ENCODE assay signal across 10 mouse cellular contexts in the genomic region with DNA sequence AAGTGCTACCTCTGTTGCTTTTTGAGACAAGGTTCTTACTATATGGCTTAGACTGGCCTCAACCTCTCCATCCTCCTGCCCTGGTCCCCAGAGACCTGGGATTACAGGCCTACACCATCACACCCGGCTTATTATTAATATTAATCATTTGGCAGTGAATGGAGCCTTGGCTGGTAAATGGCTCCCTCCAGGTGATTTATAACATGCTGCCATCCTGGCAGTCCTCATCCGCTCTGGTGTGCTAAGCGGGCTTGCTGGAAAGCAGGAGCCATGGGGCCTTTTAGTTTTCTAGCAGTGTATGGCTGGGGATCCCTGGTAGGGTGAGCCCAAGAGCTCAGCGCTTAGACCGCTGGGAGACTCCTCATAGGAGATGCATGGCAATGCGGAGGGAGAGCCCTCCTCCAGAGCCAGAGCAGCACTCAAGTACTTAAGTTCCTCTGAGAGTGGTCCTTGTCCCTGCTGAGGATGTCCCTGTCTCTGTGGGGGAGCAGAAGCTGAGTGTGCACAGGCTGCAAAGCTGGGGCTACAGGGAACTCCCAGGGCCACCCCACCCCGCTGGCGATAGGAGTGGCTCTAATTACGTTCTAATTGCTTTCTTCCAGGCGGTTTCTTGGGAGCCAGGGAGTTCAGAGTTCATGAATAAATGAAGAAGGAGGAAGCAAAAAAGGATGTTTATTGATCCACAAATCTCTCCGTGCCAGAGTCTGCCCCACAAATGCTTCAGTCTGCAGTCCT. TPM values are rescaled to one million over a fixed set of nuclear protein-coding genes. Genes with fewer than 3 reads are reported as not detected.
A peak's percentile ranks its signal among the peaks of the same experiment; 100 is the strongest.
DNase-seq lines count a peak whose midpoint lies in the region; ATAC-seq and TF ChIP-seq lines count a peak whose summit lies in the region.
"Had no signal": no experiment of that assay in that cellular context is flagged by ENCODE, and none has a peak within 500 bp of the region (broad histone marks: within the 10 kb centered on the region; RNA-seq: fewer than 3 reads in every experiment).

No protein-coding gene starts in this region.

- H3K4me3 ChIP-seq in E14TG2a.4 (replicated peaks; ENCODE audit: low read length), result peak overlapping the region; percentile 32; the same call in 1 of the 2 replicates
- H3K4me3 ChIP-seq in hindbrain, postnatal 0 days (ENCODE audit: low read length), result no peak overlapping the region
- no peak overlapping the region for H3K4me3 ChIP-seq in midbrain, embryonic 14.5 days (replicated peaks; ENCODE audit: low read depth, low read length)
- no peak overlapping the region for H3K4me3 ChIP-seq in heart, adult 2 months

- WGBS in hindbrain, postnatal 0 days, result 31% methylated on average over 11 of the region's 11 CpGs
- 34% methylated on average over 11 of the region's 11 CpGs for WGBS in midbrain, embryonic 14.5 days
- 72% methylated on average over 11 of the region's 11 CpGs for WGBS in heart, adult 2 months

- peak overlapping the region; percentile 15; the same call in 1 of the 2 replicates for H3K27ac ChIP-seq in hindbrain, postnatal 0 days
- peak overlapping the region; percentile 73 for H3K27ac ChIP-seq in midbrain, embryonic 14.5 days (replicated peaks; ENCODE audit: low read depth, low read length)
- no peak overlapping the region for H3K27ac ChIP-seq in heart, adult 2 months

- ATAC-seq in hindbrain, postnatal 0 days, result no peak
- ATAC-seq in midbrain, embryonic 14.5 days (ENCODE audit: low FRiP score, low TSS enrichment), result no peak

- peaks cover 74% of the 10 kb centered on the region for H3K4me1 ChIP-seq in E14TG2a.4 (replicated peaks; ENCODE audit: low read depth, low read length)
- peaks cover 25% of the 10 kb centered on the region for H3K4me1 ChIP-seq in hindbrain, postnatal 0 days (ENCODE audit: insufficient read depth, low read length)
- peaks cover 53% of the 10 kb centered on the region for H3K4me1 ChIP-seq in midbrain, embryonic 14.5 days (ENCODE audit: control insufficient read depth, insufficient read depth, low read length)
- H3K4me1 ChIP-seq in heart, adult 2 months (ENCODE audit: control insufficient read depth, insufficient read depth, low read length), result no peaks in the 10 kb centered on the region

- no peak for TF ChIP-seq POLR2A in heart, adult 2 months (IDR thresholded peaks at IDR 0.05; ENCODE audit: insufficient read depth, low read depth, low read length)

- no peak overlapping the region for H3K4me2 ChIP-seq in hindbrain, postnatal 0 days (ENCODE audit: low read depth, low read length)
- no peak overlapping the region for H3K4me2 ChIP-seq in midbrain, embryonic 14.5 days (ENCODE audit: low read length)

- H3K9ac ChIP-seq in hindbrain, postnatal 0 days (replicated peaks; ENCODE audit: low read length), result no peak overlapping the region
- no peak overlapping the region for H3K9ac ChIP-seq in midbrain, embryonic 14.5 days (replicated peaks; ENCODE audit: low read length)
- no peak overlapping the region for H3K9ac ChIP-seq in heart, adult 2 months (ENCODE audit: low read depth, low read length)

- peaks cover 8% of the 10 kb centered on the region for H3K36me3 ChIP-seq in E14TG2a.4 (ENCODE audit: insufficient read depth, low read length)
- no peaks in the 10 kb centered on the region for H3K36me3 ChIP-seq in hindbrain, postnatal 0 days (ENCODE audit: insufficient read depth, low read length)
- no peaks in the 10 kb centered on the region for H3K36me3 ChIP-seq in midbrain, embryonic 14.5 days (ENCODE audit: control insufficient read depth, insufficient read depth, low read length)
- H3K36me3 ChIP-seq in heart, adult 2 months (ENCODE audit: control insufficient read depth, insufficient read depth, low read length), result no peaks in the 10 kb centered on the region

- no peaks in the 10 kb centered on the region for H3K9me3 ChIP-seq in E14TG2a.4 (ENCODE audit: low read length)
- no peaks in the 10 kb centered on the region for H3K9me3 ChIP-seq in hindbrain, postnatal 0 days (ENCODE audit: low read length)
- H3K9me3 ChIP-seq in midbrain, embryonic 14.5 days (ENCODE audit: control insufficient read depth, low read length), result no peaks in the 10 kb centered on the region

- peak; percentile 30 for DNase-seq in R1 (ENCODE audit: low read depth, low spot score)
- no peak for DNase-seq in hindbrain, postnatal 0 days (ENCODE audit: low spot score)
- peak; percentile 40 for DNase-seq in midbrain, embryonic 14.5 days
- DNase-seq in heart, adult 2 months, result no peak
- no peak for DNase-seq in adrenal gland, postnatal 25 days
- DNase-seq in embryo, embryonic 10.5 days (ENCODE audit: low spot score), result no peak
- DNase-seq: heart, postnatal 36 days; lung, adult 2 months; thymus, postnatal 4 days had no signal

- intact Hi-C loops in heart, adult 2 months (cut with DNase I), result no loop called here

- no peak for TF ChIP-seq EP300 in heart, adult 2 months (IDR thresholded peaks at IDR 0.05; ENCODE audit: insufficient read depth, low read depth, low read length)

- TF ChIP-seq CTCF in E14TG2a.4 (conservative IDR thresholded peaks at IDR 0.05; ENCODE audit: low read length), result no peak
- TF ChIP-seq CTCF in hindbrain, postnatal 0 days (IDR thresholded peaks at IDR 0.05; ENCODE audit: low read depth), result no peak
- no peak for TF ChIP-seq CTCF in heart, adult 2 months (IDR thresholded peaks at IDR 0.05)

- no peaks in the 10 kb centered on the region for H3K79me2 ChIP-seq in heart, adult 2 months (replicated peaks; ENCODE audit: control insufficient read depth, insufficient read depth, low read length)

- H3K27me3 ChIP-seq in E14TG2a.4 (ENCODE audit: insufficient read depth, low read length), result no peaks in the 10 kb centered on the region
- no peaks in the 10 kb centered on the region for H3K27me3 ChIP-seq in hindbrain, postnatal 0 days (ENCODE audit: insufficient read depth, low read length)
- no peaks in the 10 kb centered on the region for H3K27me3 ChIP-seq in midbrain, embryonic 14.5 days (ENCODE audit: control insufficient read depth, insufficient read depth, low read length)
- H3K27me3 ChIP-seq in heart, adult 2 months (ENCODE audit: control insufficient read depth, insufficient read depth, low read length), result no peaks in the 10 kb centered on the region

RNA-seq across cellular contexts. Expression of a gene that starts 13.2 kb away (rescaled TPM):
- total RNA-seq in hindbrain, postnatal 0 days (2014; rRNA removed), result 313 and 323 TPM in 2 replicates
- 10.1 and 10.2 TPM in 2 replicates for polyA plus RNA-seq in hindbrain, postnatal 0 days (2015; fragmentation: Nextera tagmentation; extraction: Ambion mirVana)
- 25.7 and 76.6 TPM in 2 replicates for polyA plus RNA-seq in midbrain, embryonic 14.5 days (2014; fragmentation: Nextera tagmentation; extraction: Ambion mirVana)
- total RNA-seq in heart, adult 2 months (2021), result 1 to 10 TPM; 5.6 to 7.0 TPM
- polyA plus RNA-seq in heart, adult 2 months (2012; rRNA removed), result 16.7 and 26.2 TPM in 2 replicates
- 5.6 and 7.2 TPM in 2 replicates for total RNA-seq in adrenal gland, postnatal 25 days (2021)

Comparison
In these comparisons a context has a peak if more than half of its experiments do, and no peak if none do; other contexts are left out.
1. DNase-seq: peak in R1 (single experiment) and midbrain, embryonic 14.5 days (single experiment); none in hindbrain, postnatal 0 days (single experiment), heart, adult 2 months (0 of 2), adrenal gland, postnatal 25 days (single experiment) and embryo, embryonic 10.5 days (single experiment).
2. RNA of a gene that starts 13.2 kb away (total RNA-seq): 313 to 323 TPM in hindbrain, postnatal 0 days; 5.6 to 7.0 TPM in heart, adult 2 months and 5.6 to 7.2 TPM in adrenal gland, postnatal 25 days; every median in the first group is over 10 times any median in the second.